Mouse (Mus musculus): ENCODE measurements at regions not wholly inside any gene's neighbourhood (a gene's known extent, or its start where the extent isn't known, plus 50 kb on each side); places are given as distances from the start of the nearest gene placed in this dataset.

GRCm38 (mm10) chr13:58495390-58496073 lies 92.4 kb upstream of the Hnrnpk start:
- 63% methylated on average over 12 of the region's 12 CpGs for WGBS
- Histone ChIP-seq H3K27ac (no peak overlapping the region), H3K4me3 (no peak overlapping the region), H3K9ac (no peak overlapping the region), H3K36me3 (no peaks in the 10 kb centered on the region), H3K4me1 (0 out of 2 replicates have a peak, but pooled peaks cover 4% of the 10 kb centered on the region), H3K4me2 (no peak overlapping the region), H3K27me3 (no peaks in the 10 kb centered on the region), H3K9me3 (no peaks in the 10 kb centered on the region)
- ATAC-seq (ENCODE audit: borderline replicate concordance, extremely low read depth, low FRiP score, low TSS enrichment) = no peak

- no peak overlapping the region for H3K4me2 ChIP-seq
- WGBS = 50% methylated on average over 5 of the region's 5 CpGs
Observed at GRCm38 (mm10) chr13:58494726-58495125, 91.6 kb upstream of the Hnrnpk start.

GRCm38 (mm10) chr13:58490829-58491228 lies 87.7 kb upstream of the Hnrnpk start:
- 0 out of 2 replicates have a peak, but pooled peaks cover 4% of the 10 kb centered on the region for H3K4me1 ChIP-seq
- no peak for ATAC-seq (ENCODE audit: borderline replicate concordance, extremely low read depth, low FRiP score, low TSS enrichment)
- H3K27me3 ChIP-seq = no peaks in the 10 kb centered on the region
- H3K9me3 ChIP-seq = no peaks in the 10 kb centered on the region
- no peak overlapping the region for H3K9ac ChIP-seq
- H3K36me3 ChIP-seq = no peaks in the 10 kb centered on the region
- WGBS = 37% methylated on average over 8 of the region's 8 CpGs
- no peak overlapping the region for H3K4me2 ChIP-seq
- no peak overlapping the region for H3K27ac ChIP-seq
- no peak overlapping the region for H3K4me3 ChIP-seq

More at GRCm38 (mm10) chr13:58494726-58495125, 91.6 kb upstream of the Hnrnpk start:
- 0 out of 2 replicates have a peak, but pooled peaks cover 4% of the 10 kb centered on the region for H3K4me1 ChIP-seq
- no peak for ATAC-seq (ENCODE audit: borderline replicate concordance, extremely low read depth, low FRiP score, low TSS enrichment)
- H3K4me3 ChIP-seq = no peak overlapping the region
- no peaks in the 10 kb centered on the region for H3K9me3 ChIP-seq
- no peaks in the 10 kb centered on the region for H3K36me3 ChIP-seq
- H3K27me3 ChIP-seq = no peaks in the 10 kb centered on the region
- H3K27ac ChIP-seq = no peak overlapping the region
- H3K9ac ChIP-seq = no peak overlapping the region

- no peak overlapping the region for H3K4me2 ChIP-seq
- WGBS = 82% methylated on average over 10 of the region's 10 CpGs
- no peak overlapping the region for H3K9ac ChIP-seq
- H3K36me3 ChIP-seq = no peaks in the 10 kb centered on the region
- H3K4me1 ChIP-seq = no peaks in the 10 kb centered on the region
- no peaks in the 10 kb centered on the region for H3K27me3 ChIP-seq
- H3K9me3 ChIP-seq = no peaks in the 10 kb centered on the region
- no peak for ATAC-seq (ENCODE audit: borderline replicate concordance, extremely low read depth, low FRiP score, low TSS enrichment)
- no peak overlapping the region for H3K27ac ChIP-seq
- H3K4me3 ChIP-seq = no peak overlapping the region
Observed at GRCm38 (mm10) chr13:58485011-58485410, 81.9 kb upstream of the Hnrnpk start.

- Histone ChIP-seq H3K4me1 (no peaks in the 10 kb centered on the region), H3K9me3 (no peaks in the 10 kb centered on the region), H3K36me3 (no peaks in the 10 kb centered on the region), H3K27ac (no peak overlapping the region), H3K27me3 (no peaks in the 10 kb centered on the region), H3K9ac (no peak overlapping the region), H3K4me3 (no peak overlapping the region), H3K4me2 (no peak overlapping the region)
- ATAC-seq (ENCODE audit: borderline replicate concordance, extremely low read depth, low FRiP score, low TSS enrichment) = no peak
- 57% methylated on average over 9 of the region's 9 CpGs for WGBS
Observed at GRCm38 (mm10) chr13:58482701-58483100, 79.6 kb upstream of the Hnrnpk start.

- H3K4me2 ChIP-seq = no peak overlapping the region
- 67% methylated on average over 10 of the region's 10 CpGs for WGBS
- no peaks in the 10 kb centered on the region for H3K36me3 ChIP-seq
- H3K4me1 ChIP-seq = no peaks in the 10 kb centered on the region
- no peak overlapping the region for H3K9ac ChIP-seq
- no peaks in the 10 kb centered on the region for H3K9me3 ChIP-seq
- no peak overlapping the region for H3K4me3 ChIP-seq
- ATAC-seq (ENCODE audit: borderline replicate concordance, extremely low read depth, low FRiP score, low TSS enrichment) = no peak
- no peak overlapping the region for H3K27ac ChIP-seq
- H3K27me3 ChIP-seq = no peaks in the 10 kb centered on the region
Observed at GRCm38 (mm10) chr13:58480928-58481598, 77.9 kb upstream of the Hnrnpk start.

GRCm38 (mm10) chr13:58480388-58480927 lies 77.3 kb upstream of the Hnrnpk start:
- H3K4me1 ChIP-seq = no peaks in the 10 kb centered on the region
- WGBS = 88% methylated on average over 8 of the region's 8 CpGs
- no peaks in the 10 kb centered on the region for H3K27me3 ChIP-seq
- no peak overlapping the region for H3K4me3 ChIP-seq
- no peak for ATAC-seq (ENCODE audit: borderline replicate concordance, extremely low read depth, low FRiP score, low TSS enrichment)
- H3K9me3 ChIP-seq = no peaks in the 10 kb centered on the region
- H3K27ac ChIP-seq = no peak overlapping the region
- no peak overlapping the region for H3K9ac ChIP-seq
- no peaks in the 10 kb centered on the region for H3K36me3 ChIP-seq
- H3K4me2 ChIP-seq = no peak overlapping the region

GRCm38 (mm10) chr13:58478438-58478837 lies 75.3 kb upstream of the Hnrnpk start:
- H3K9ac ChIP-seq = no peak overlapping the region
- no peak overlapping the region for H3K4me2 ChIP-seq
- H3K36me3 ChIP-seq = no peaks in the 10 kb centered on the region
- no peak overlapping the region for H3K27ac ChIP-seq
- H3K27me3 ChIP-seq = no peaks in the 10 kb centered on the region
- 60% methylated on average over 5 of the region's 5 CpGs for WGBS
- H3K9me3 ChIP-seq = no peaks in the 10 kb centered on the region
- H3K4me3 ChIP-seq = no peak overlapping the region
- no peak for ATAC-seq (ENCODE audit: borderline replicate concordance, extremely low read depth, low FRiP score, low TSS enrichment)
- H3K4me1 ChIP-seq = no peaks in the 10 kb centered on the region

GRCm38 (mm10) chr13:58477253-58477652 lies 74.1 kb upstream of the Hnrnpk start:
- no peaks in the 10 kb centered on the region for H3K36me3 ChIP-seq
- no peak overlapping the region for H3K4me3 ChIP-seq
- no peak for ATAC-seq (ENCODE audit: borderline replicate concordance, extremely low read depth, low FRiP score, low TSS enrichment)
- no peak overlapping the region for H3K4me2 ChIP-seq
- no peaks in the 10 kb centered on the region for H3K4me1 ChIP-seq
- no peaks in the 10 kb centered on the region for H3K9me3 ChIP-seq
- no peak overlapping the region for H3K9ac ChIP-seq
- 88% methylated on average over 6 of the region's 6 CpGs for WGBS
- H3K27me3 ChIP-seq = peaks cover 10% of the 10 kb centered on the region
- H3K27ac ChIP-seq = no peak overlapping the region

- Histone ChIP-seq H3K36me3 (no peaks in the 10 kb centered on the region), H3K4me1 (0 out of 2 replicates have a peak, but pooled peaks cover 8% of the 10 kb centered on the region), H3K27me3 (peaks cover 20% of the 10 kb centered on the region), H3K4me2 (no peak overlapping the region), H3K27ac (no peak overlapping the region), H3K9me3 (no peaks in the 10 kb centered on the region), H3K4me3 (no peak overlapping the region), H3K9ac (no peak overlapping the region)
- 43% methylated on average over 7 of the region's 9 CpGs for WGBS
- no peak for ATAC-seq (ENCODE audit: borderline replicate concordance, extremely low read depth, low FRiP score, low TSS enrichment)
Observed at GRCm38 (mm10) chr13:58476033-58476830, 73.1 kb upstream of the Hnrnpk start.

- 38% methylated on average over 6 of the region's 6 CpGs for whole genome bisulfite sequencing
Observed at GRCm38 (mm10) chr13:58475495-58475894, 72.4 kb upstream of the Hnrnpk start.

More at GRCm38 (mm10) chr13:58475495-58475894, 72.4 kb upstream of the Hnrnpk start:
- H3K36me3 ChIP-seq = no peaks in the 10 kb centered on the region
- H3K4me1 ChIP-seq = 0 out of 2 replicates have a peak, but pooled peaks cover 8% of the 10 kb centered on the region
- H3K4me2 ChIP-seq = no peak overlapping the region
- no peak overlapping the region for H3K27ac ChIP-seq
- no peak overlapping the region for H3K4me3 ChIP-seq
- no peaks in the 10 kb centered on the region for H3K9me3 ChIP-seq
- peak; percentile 67; the same call in 1 of the 2 replicates for ATAC-seq (ENCODE audit: borderline replicate concordance, extremely low read depth, low FRiP score, low TSS enrichment)
- no peak overlapping the region for H3K9ac ChIP-seq
- peaks cover 27% of the 10 kb centered on the region for H3K27me3 ChIP-seq

Data from lung, embryonic 15.5 days (tissue).